Comparison of ENCODE assay signal across 18 mouse cellular contexts in genomic region chr10:68551316-68551715, GRCm38 (mm10). TPM values are rescaled to one million over a fixed set of nuclear protein-coding genes. Genes with fewer than 3 reads are reported as not detected.
"Had no signal": no experiment of that assay in that cellular context is flagged by ENCODE, and none has a peak within 500 bp of the region (broad histone marks: within the 10 kb centered on the region; RNA-seq: fewer than 3 reads in every experiment).

No protein-coding gene starts in this region.

- H3K27ac ChIP-seq: lung, embryonic 15.5 days; macrophage; midbrain, embryonic 13.5 days; midbrain, embryonic 15.5 days; stomach, embryonic 15.5 days; stomach, postnatal 0 days had no signal

- ATAC-seq: lung, postnatal 0 days; midbrain, embryonic 13.5 days; midbrain, embryonic 15.5 days had no signal

- H3K4me1 ChIP-seq: lung, embryonic 15.5 days; midbrain, embryonic 13.5 days; midbrain, embryonic 15.5 days had no signal

- H3K4me2 ChIP-seq: lung, embryonic 15.5 days; midbrain, embryonic 11.5 days; midbrain, embryonic 13.5 days; midbrain, embryonic 15.5 days; stomach, embryonic 15.5 days had no signal

- H3K9ac ChIP-seq: lung, embryonic 15.5 days; midbrain, embryonic 13.5 days; midbrain, embryonic 15.5 days; stomach, embryonic 15.5 days had no signal

- H3K27me3 ChIP-seq: lung, embryonic 15.5 days; megakaryocyte, embryonic 14.5 days; midbrain, embryonic 13.5 days; midbrain, embryonic 15.5 days; stomach, embryonic 15.5 days had no signal

- H3K36me3 ChIP-seq: lung, embryonic 15.5 days; midbrain, embryonic 13.5 days; midbrain, embryonic 15.5 days; stomach, embryonic 15.5 days had no signal

- H3K4me3 ChIP-seq: lung, embryonic 15.5 days; megakaryocyte, embryonic 14.5 days; midbrain, embryonic 13.5 days; midbrain, embryonic 15.5 days; stomach, embryonic 15.5 days had no signal

- H3K9me3 ChIP-seq: lung, embryonic 15.5 days; megakaryocyte, embryonic 14.5 days; midbrain, embryonic 13.5 days; midbrain, embryonic 15.5 days; stomach, embryonic 15.5 days had no signal

- DNase-seq: lung, adult 2 months; lung, postnatal 14 days; lung, postnatal 36 days; right cerebral cortex, postnatal 14 days; thymus, adult 2 months; thymus, postnatal 25 days; thymus, postnatal 4 days had no signal

RNA-seq across cellular contexts. Expression of gene Cabcoco1, which starts 9.6 kb away (rescaled TPM):
- total RNA-seq: monocyte, adult 5-6 weeks had no signal
- polyA plus RNA-seq: macrophage; neural tube, embryonic 11.5 days had no signal
